Mouse (Mus musculus) embryo, embryonic 10 days (tissue): ENCODE results near the gene Tmem121b.
A peak's percentile ranks its signal among the peaks of the same experiment; 100 is the strongest.

Source experiments
- DNase-seq: peaks from one replicate; pipeline ENCODE4 v3.0.0-alpha.2; 2015; ENCODE audit warnings: low spot score

Tmem121b gene

GRCm38 (mm10) chr6:120492499-120493373 is 871 bp downstream of the Tmem121b start:
- peak; percentile 64 for DNase-seq

- peak; percentile 33 for DNase-seq
Measured at GRCm38 (mm10) chr6:120491862-120492498, 1.6 kb downstream of the Tmem121b start.

GRCm38 (mm10) chr6:120491064-120491463 is 2.5 kb downstream of the Tmem121b start:
- DNase-seq = no peak

GRCm38 (mm10) chr6:120489461-120489860 is 4.1 kb downstream of the Tmem121b start:
- DNase-seq = no peak

GRCm38 (mm10) chr6:120488647-120489046 is 5.0 kb downstream of the Tmem121b start:
- no peak for DNase-seq

- no peak for DNase-seq
Measured at GRCm38 (mm10) chr6:120486051-120486510, 7.5 kb downstream of the Tmem121b start.

- DNase-seq = no peak
Measured at GRCm38 (mm10) chr6:120485038-120485437, 8.6 kb downstream of the Tmem121b start.

GRCm38 (mm10) chr6:120483211-120483626 is 10.4 kb downstream of the Tmem121b start:
- DNase-seq = peak; percentile 55

- no peak for DNase-seq
Measured at GRCm38 (mm10) chr6:120482756-120483155, 10.9 kb downstream of the Tmem121b start.

GRCm38 (mm10) chr6:120482021-120482420 is 11.6 kb downstream of the Tmem121b start:
- DNase-seq = no peak

GRCm38 (mm10) chr6:120481538-120481937 is 12.1 kb downstream of the Tmem121b start:
- no peak for DNase-seq

- no peak for DNase-seq
Measured at GRCm38 (mm10) chr6:120480361-120480760, 13.2 kb downstream of the Tmem121b start.

GRCm38 (mm10) chr6:120479302-120479701 is 14.3 kb downstream of the Tmem121b start:
- DNase-seq = no peak

- no peak for DNase-seq
Measured at GRCm38 (mm10) chr6:120475288-120475687, 18.3 kb downstream of the Tmem121b start.

- DNase-seq = no peak
Measured at GRCm38 (mm10) chr6:120473427-120473826, 20.2 kb downstream of the Tmem121b start.

GRCm38 (mm10) chr6:120472455-120473140 is 21.0 kb downstream of the Tmem121b start:
- DNase-seq = peak; percentile 39

GRCm38 (mm10) chr6:120471991-120472441 is 21.6 kb downstream of the Tmem121b start:
- DNase-seq = peak; percentile 25

- DNase-seq = no peak
Measured at GRCm38 (mm10) chr6:120470666-120471065, 22.9 kb downstream of the Tmem121b start.

- no peak for DNase-seq
Measured at GRCm38 (mm10) chr6:120469770-120470169, 23.8 kb downstream of the Tmem121b start.

GRCm38 (mm10) chr6:120469268-120469667 is 24.3 kb downstream of the Tmem121b start:
- DNase-seq = no peak

GRCm38 (mm10) chr6:120468259-120468658 is 25.3 kb downstream of the Tmem121b start:
- DNase-seq = no peak

GRCm38 (mm10) chr6:120466609-120467329 is 26.8 kb downstream of the Tmem121b start:
- no peak for DNase-seq
